Comparison of ENCODE assay signal across 18 mouse cellular contexts in genomic region chr19:28946782-28947181, GRCm38 (mm10). TPM values are rescaled to one million over a fixed set of nuclear protein-coding genes. Genes with fewer than 3 reads are reported as not detected.
DNase-seq lines count a peak whose midpoint lies in the region; ATAC-seq and TF ChIP-seq lines count a peak whose summit lies in the region.
"Had no signal": no experiment of that assay in that cellular context is flagged by ENCODE, and none has a peak within 500 bp of the region (broad histone marks: within the 10 kb centered on the region; RNA-seq: fewer than 3 reads in every experiment).

No protein-coding gene starts in this region.

- H3K27ac ChIP-seq in embryonic facial prominence, embryonic 14.5 days (replicated peaks; ENCODE audit: low read depth, low read length): no peak overlapping the region
- no peak overlapping the region for H3K27ac ChIP-seq in embryonic facial prominence, embryonic 10.5 days (replicated peaks)
- peak overlapping the region; percentile 69 for H3K27ac ChIP-seq in heart, embryonic 15.5 days
- no peak overlapping the region for H3K27ac ChIP-seq in left cerebral cortex, adult 2 months
- H3K27ac ChIP-seq: forebrain, embryonic 13.5 days; limb, embryonic 12.5 days; liver, embryonic 14.5 days; neural tube, embryonic 12.5 days had no signal

- no peaks in the 10 kb centered on the region for H3K27me3 ChIP-seq in embryonic facial prominence, embryonic 14.5 days (replicated peaks; ENCODE audit: control insufficient read depth, insufficient read depth, low read length)
- H3K27me3 ChIP-seq in embryonic facial prominence, embryonic 10.5 days (replicated peaks; ENCODE audit: low read depth, poor library complexity, severe bottlenecking): no peaks in the 10 kb centered on the region
- no peaks in the 10 kb centered on the region for H3K27me3 ChIP-seq in heart, embryonic 15.5 days
- H3K27me3 ChIP-seq: CH12.LX; forebrain, embryonic 13.5 days; limb, embryonic 12.5 days; neural tube, embryonic 12.5 days had no signal

- TF ChIP-seq POLR2A in brain, embryonic 14.5 days (IDR thresholded peaks at IDR 0.05; ENCODE audit: borderline replicate concordance, extremely low read depth, insufficient read depth, insufficient read length, poor library complexity, severe bottlenecking): no peak

- no peak overlapping the region for H3K4me2 ChIP-seq in embryonic facial prominence, embryonic 14.5 days (ENCODE audit: low read depth, low read length)
- H3K4me2 ChIP-seq in heart, embryonic 15.5 days: peak overlapping the region; percentile 6; the same call in 1 of the 2 replicates
- H3K4me2 ChIP-seq: forebrain, embryonic 13.5 days; limb, embryonic 12.5 days; neural tube, embryonic 12.5 days had no signal

- H3K9me3 ChIP-seq in embryonic facial prominence, embryonic 14.5 days (ENCODE audit: control insufficient read depth, low read length): no peaks in the 10 kb centered on the region
- no peaks in the 10 kb centered on the region for H3K9me3 ChIP-seq in embryonic facial prominence, embryonic 10.5 days
- H3K9me3 ChIP-seq in heart, embryonic 15.5 days (replicated peaks): no peaks in the 10 kb centered on the region
- H3K9me3 ChIP-seq: forebrain, embryonic 13.5 days; neural tube, embryonic 12.5 days had no signal

- peak; percentile 56 for DNase-seq in embryonic facial prominence, embryonic 14.5 days (ENCODE audit: low spot score)
- DNase-seq in embryonic facial prominence, embryonic 10.5 days (ENCODE audit: low spot score): no peak
- DNase-seq in heart, postnatal 25 days (ENCODE audit: low spot score): no peak
- DNase-seq in left cerebral cortex, postnatal 25 days (ENCODE audit: low spot score in 2 of 2): peak; percentile 31 to 33
- DNase-seq in left cerebral cortex, adult 2 months (ENCODE audit: extremely low spot score in 1 of 2, low spot score in 2 of 2): no peak
- peak; percentile 10 for DNase-seq in brain, embryonic 14.5 days (ENCODE audit: low read depth)
- DNase-seq in retina, embryonic 14.5 days (ENCODE audit: low spot score): no peak
- DNase-seq: cerebellum, adult 11-12 months; kidney, adult 18-20 months; kidney, postnatal 25 days; thymus, adult 18-20 months had no signal

- ATAC-seq in embryonic facial prominence, embryonic 14.5 days (ENCODE audit: low read depth): no peak
- peak; percentile 64; the same call in 1 of the 2 replicates for ATAC-seq in heart, embryonic 15.5 days (replicated peaks; ENCODE audit: insufficient number of reproducible peaks, insufficient read depth, low FRiP score, low read depth)
- ATAC-seq: forebrain, embryonic 13.5 days had no signal

- H3K9ac ChIP-seq in embryonic facial prominence, embryonic 14.5 days (ENCODE audit: low read depth, low read length): no peak overlapping the region
- H3K9ac ChIP-seq in heart, embryonic 15.5 days: no peak overlapping the region
- H3K9ac ChIP-seq: forebrain, embryonic 13.5 days; limb, embryonic 12.5 days; liver, embryonic 14.5 days; neural tube, embryonic 12.5 days had no signal

- intact Hi-C loops in heart, postnatal 25 days (cut with DNase I): no loop called here
- intact Hi-C loops in left cerebral cortex, postnatal 25 days (cut with DNase I): no loop called here
- intact Hi-C loops in left cerebral cortex, adult 2 months (cut with DNase I): no loop called here

- H3K4me3 ChIP-seq in embryonic facial prominence, embryonic 14.5 days (ENCODE audit: low read depth, low read length): no peak overlapping the region
- H3K4me3 ChIP-seq in embryonic facial prominence, embryonic 10.5 days: no peak overlapping the region
- H3K4me3 ChIP-seq in heart, embryonic 15.5 days: no peak overlapping the region
- no peak overlapping the region for H3K4me3 ChIP-seq in left cerebral cortex, adult 2 months
- H3K4me3 ChIP-seq: forebrain, embryonic 13.5 days; limb, embryonic 12.5 days; neural tube, embryonic 12.5 days had no signal

- H3K36me3 ChIP-seq in embryonic facial prominence, embryonic 14.5 days (ENCODE audit: control insufficient read depth, insufficient read depth, low read length): no peaks in the 10 kb centered on the region
- H3K36me3 ChIP-seq in embryonic facial prominence, embryonic 10.5 days (replicated peaks): no peaks in the 10 kb centered on the region
- peaks cover 3% of the 10 kb centered on the region; the same call in 1 of the 2 replicates for H3K36me3 ChIP-seq in heart, embryonic 15.5 days
- H3K36me3 ChIP-seq: limb, embryonic 12.5 days; neural tube, embryonic 12.5 days had no signal

- WGBS in embryonic facial prominence, embryonic 14.5 days: 29% methylated on average over 4 of the region's 4 CpGs
- WGBS in embryonic facial prominence, embryonic 10.5 days: 67% methylated on average over 4 of the region's 4 CpGs
- 7% methylated on average over 4 of the region's 4 CpGs for WGBS in heart, embryonic 15.5 days

- TF ChIP-seq CTCF in left cerebral cortex, adult 2 months (IDR thresholded peaks at IDR 0.05): no peak
- no peak for TF ChIP-seq CTCF in brain, embryonic 14.5 days (IDR thresholded peaks at IDR 0.05; ENCODE audit: borderline replicate concordance, extremely low read depth, insufficient read depth, insufficient read length)

- no peaks in the 10 kb centered on the region for H3K4me1 ChIP-seq in embryonic facial prominence, embryonic 14.5 days (ENCODE audit: control insufficient read depth, insufficient read depth, low read length)
- no peaks in the 10 kb centered on the region for H3K4me1 ChIP-seq in embryonic facial prominence, embryonic 10.5 days
- H3K4me1 ChIP-seq in heart, embryonic 15.5 days (replicated peaks): peaks cover 16% of the 10 kb centered on the region
- H3K4me1 ChIP-seq: forebrain, embryonic 13.5 days; limb, embryonic 12.5 days; neural tube, embryonic 12.5 days had no signal

RNA-seq across cellular contexts. Expression of gene Plpp6, which starts 17.0 kb away (rescaled TPM):
- polyA plus RNA-seq in embryonic facial prominence, embryonic 14.5 days (2014; fragmentation: Nextera tagmentation; extraction: Ambion mirVana): 8.4 and 9.3 TPM in 2 replicates
- 4.1 and 4.3 TPM in 2 replicates for polyA plus RNA-seq in embryonic facial prominence, embryonic 10.5 days (2016; fragmentation: Nextera tagmentation; extraction: Ambion mirVana)
- polyA plus RNA-seq in heart, embryonic 15.5 days (2015; fragmentation: Nextera tagmentation; extraction: Ambion mirVana): 7.1 and 8.5 TPM in 2 replicates
- 1 to 10 TPM; 5.9 to 6.8 TPM for total RNA-seq in heart, postnatal 25 days (2021)
- 10 to 100 TPM; 54.0 to 58.6 TPM for total RNA-seq in left cerebral cortex, postnatal 25 days (2021)
- 10 to 100 TPM; 57.4 to 58.1 TPM for total RNA-seq in left cerebral cortex, adult 2 months (2021)
- polyA plus RNA-seq in brain, embryonic 14.5 days (2012; rRNA removed): 7.9 and 10.4 TPM in 2 replicates

RNA-seq across cellular contexts. Expression of gene 4430402I18Rik, which starts 20.8 kb away (rescaled TPM):
- polyA plus RNA-seq in embryonic facial prominence, embryonic 14.5 days (2014; fragmentation: Nextera tagmentation; extraction: Ambion mirVana): 1.4 and 1.8 TPM in 2 replicates
- 0.31 and 0.52 TPM in 2 replicates for polyA plus RNA-seq in embryonic facial prominence, embryonic 10.5 days (2016; fragmentation: Nextera tagmentation; extraction: Ambion mirVana)
- polyA plus RNA-seq in heart, embryonic 15.5 days (2015; fragmentation: Nextera tagmentation; extraction: Ambion mirVana): 7.9 and 11.4 TPM in 2 replicates
- total RNA-seq in heart, postnatal 25 days (2021): 10 to 100 TPM; 20.9 to 25.4 TPM
- total RNA-seq in left cerebral cortex, postnatal 25 days (2021): 1 to 10 TPM; 5.0 to 6.6 TPM
- 1 to 10 TPM; 7.4 to 7.9 TPM for total RNA-seq in left cerebral cortex, adult 2 months (2021)
- polyA plus RNA-seq in brain, embryonic 14.5 days (2012; rRNA removed): 0.74 and 0.90 TPM in 2 replicates
- total RNA-seq: hematopoietic stem cell, adult 5-6 weeks had no signal

RNA-seq across cellular contexts. Expression of gene Cdc37l1, which starts 43.4 kb away (rescaled TPM):
- polyA plus RNA-seq in embryonic facial prominence, embryonic 14.5 days (2014; fragmentation: Nextera tagmentation; extraction: Ambion mirVana): 35.8 and 41.8 TPM in 2 replicates
- polyA plus RNA-seq in embryonic facial prominence, embryonic 10.5 days (2016; fragmentation: Nextera tagmentation; extraction: Ambion mirVana): 37.3 and 37.9 TPM in 2 replicates
- polyA plus RNA-seq in heart, embryonic 15.5 days (2015; fragmentation: Nextera tagmentation; extraction: Ambion mirVana): 41.3 and 44.8 TPM in 2 replicates
- total RNA-seq in heart, postnatal 25 days (2021): 10 to 100 TPM; 58.5 to 64.7 TPM
- 10 to 100 TPM; 91.4 to 99.5 TPM for total RNA-seq in left cerebral cortex, postnatal 25 days (2021)
- 100 to 1,000 TPM; 106 to 110 TPM for total RNA-seq in left cerebral cortex, adult 2 months (2021)
- 44.0 and 46.5 TPM in 2 replicates for polyA plus RNA-seq in brain, embryonic 14.5 days (2012; rRNA removed)

Comparison
In these comparisons a context has a peak if more than half of its experiments do, and no peak if none do; other contexts are left out.
1. DNase-seq: peak in embryonic facial prominence, embryonic 14.5 days (single experiment), left cerebral cortex, postnatal 25 days (2 of 2) and brain, embryonic 14.5 days (single experiment); none in embryonic facial prominence, embryonic 10.5 days (single experiment), heart, postnatal 25 days (single experiment), left cerebral cortex, adult 2 months (0 of 2) and retina, embryonic 14.5 days (single experiment).